Mouse (Mus musculus) midbrain, embryonic 13.5 days (tissue): ENCODE data around the gene Uqcrq. TPM values are rescaled to one million over a fixed set of nuclear protein-coding genes. Genes with fewer than 3 reads are reported as not detected.

Experiments used
- ATAC-seq: fragments of 200-750 bp; cut with Nextera tagmentation; 2 replicates; pipeline ENCODE4 v1.8.0; 2017; ENCODE audit warnings: mild to moderate bottlenecking, moderate TSS enrichment, moderate library complexity
- H3K27ac ChIP-seq: fragments of 300-500 bp; sonication (generic); 2 replicates; pipeline ENCODE4 v1.5.1; 2015; ENCODE audit warnings: inconsistent platforms, mild to moderate bottlenecking, moderate library complexity
- H3K27me3 ChIP-seq: fragments of 300-500 bp; sonication (generic); 2 replicates; pipeline ENCODE4 v1.6.1; 2015; ENCODE audit warnings: mild to moderate bottlenecking, inconsistent platforms
- H3K36me3 ChIP-seq: fragments of 300-500 bp; sonication (generic); 2 replicates; pipeline ENCODE4 v1.6.1; 2015; ENCODE audit warnings: mild to moderate bottlenecking, inconsistent platforms
- H3K4me1 ChIP-seq: fragments of 300-500 bp; sonication (generic); replicated peaks from 2 replicates; pipeline ENCODE4 v1.6.1; 2015; ENCODE audit warnings: inconsistent platforms
- H3K4me2 ChIP-seq: fragments of 300-500 bp; sonication (generic); replicated peaks from 2 replicates; pipeline ENCODE4 v1.6.1; 2015; ENCODE audit warnings: moderate library complexity, mild to moderate bottlenecking, inconsistent platforms
- H3K4me3 ChIP-seq: fragments of 300-500 bp; sonication (generic); replicated peaks from 2 replicates; pipeline ENCODE4 v1.5.1; 2015; ENCODE audit warnings: mild to moderate bottlenecking, inconsistent platforms
- H3K9ac ChIP-seq: fragments of 300-500 bp; sonication (generic); replicated peaks from 2 replicates; pipeline ENCODE4 v1.6.1; 2015; ENCODE audit warnings: mild to moderate bottlenecking, inconsistent platforms
- H3K9me3 ChIP-seq: fragments of 300-500 bp; sonication (generic); 2 replicates; pipeline ENCODE4 v1.6.1; 2016; ENCODE audit warnings: mild to moderate bottlenecking, inconsistent platforms
- WGBS: fragments of 180-500 bp; shearing (Covaris S2); methylation state at CpG from one replicate; pipeline ENCODE4 v1.1.7; 2015; 5-methylcytosine and 5-hydroxymethylcytosine counted together
- polyA plus RNA-seq: library from polyadenylated mRNA; unstranded; fragments of >200 nt; fragmentation: Nextera tagmentation; extraction: Ambion mirVana; gene quantifications from 2 replicates; pipeline ENCODE4 v1.2.1, GENCODE M21; 2015

The Uqcrq gene
- polyA plus RNA-seq, 1 experiment from 2014 or later: 672 TPM

DNA sequence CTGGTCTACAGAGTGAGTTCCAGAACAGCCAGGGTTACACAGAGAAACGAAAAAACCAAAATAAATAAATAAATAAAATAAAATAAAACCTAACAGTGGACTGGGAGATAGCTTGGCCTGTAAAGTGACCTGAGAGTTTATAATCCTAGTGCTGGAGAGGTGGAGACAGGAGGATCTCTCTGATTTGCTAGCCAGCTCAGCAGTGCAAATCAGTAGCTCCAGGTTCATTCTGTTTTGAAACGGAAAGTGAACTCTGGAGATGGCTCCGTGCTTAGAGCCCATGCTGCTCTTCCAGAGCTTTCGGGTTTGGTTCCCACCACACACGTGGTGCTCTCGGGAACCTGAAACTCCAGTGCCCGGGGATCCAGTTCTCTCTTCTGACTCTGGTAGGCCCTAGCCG is 17.4 kb upstream of the Uqcrq start:
- no peak overlapping the region for H3K4me2 ChIP-seq
- H3K27ac ChIP-seq: no peak overlapping the region
- no peaks in the 10 kb centered on the region for H3K9me3 ChIP-seq
- H3K36me3 ChIP-seq: no peaks in the 10 kb centered on the region
- ATAC-seq: no peak
- no peak overlapping the region for H3K4me3 ChIP-seq
- no peak overlapping the region for H3K9ac ChIP-seq
- H3K27me3 ChIP-seq: no peaks in the 10 kb centered on the region
- no peaks in the 10 kb centered on the region for H3K4me1 ChIP-seq
- WGBS: 91% methylated on average over 8 of the region's 8 CpGs

DNA sequence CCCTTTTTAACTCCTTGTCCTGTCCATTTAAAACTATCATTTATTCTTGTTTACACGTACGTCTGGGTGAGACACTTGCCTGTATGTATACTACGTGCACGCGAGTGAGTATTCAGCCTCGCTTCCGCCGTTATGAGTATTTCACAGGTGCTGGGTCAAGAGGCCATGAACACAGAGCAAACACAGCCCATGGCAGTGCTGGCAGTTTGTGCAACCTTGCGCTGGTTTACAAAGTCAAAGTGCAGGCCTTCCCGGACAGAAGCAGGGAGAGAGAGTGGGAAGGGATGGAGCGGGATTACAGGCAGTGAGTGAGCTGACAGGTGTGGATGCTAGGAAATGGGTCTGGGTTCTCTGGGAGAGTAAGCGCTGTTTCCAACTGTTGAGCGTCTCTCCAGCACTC is 15.6 kb upstream of the Uqcrq start:
- H3K9ac ChIP-seq: no peak overlapping the region
- 90% methylated on average over 13 of the region's 13 CpGs for WGBS
- H3K9me3 ChIP-seq: no peaks in the 10 kb centered on the region
- no peak for ATAC-seq
- H3K27ac ChIP-seq: no peak overlapping the region
- no peaks in the 10 kb centered on the region for H3K36me3 ChIP-seq
- no peaks in the 10 kb centered on the region for H3K27me3 ChIP-seq
- no peak overlapping the region for H3K4me3 ChIP-seq
- H3K4me2 ChIP-seq: no peak overlapping the region
- H3K4me1 ChIP-seq: no peaks in the 10 kb centered on the region

DNA sequence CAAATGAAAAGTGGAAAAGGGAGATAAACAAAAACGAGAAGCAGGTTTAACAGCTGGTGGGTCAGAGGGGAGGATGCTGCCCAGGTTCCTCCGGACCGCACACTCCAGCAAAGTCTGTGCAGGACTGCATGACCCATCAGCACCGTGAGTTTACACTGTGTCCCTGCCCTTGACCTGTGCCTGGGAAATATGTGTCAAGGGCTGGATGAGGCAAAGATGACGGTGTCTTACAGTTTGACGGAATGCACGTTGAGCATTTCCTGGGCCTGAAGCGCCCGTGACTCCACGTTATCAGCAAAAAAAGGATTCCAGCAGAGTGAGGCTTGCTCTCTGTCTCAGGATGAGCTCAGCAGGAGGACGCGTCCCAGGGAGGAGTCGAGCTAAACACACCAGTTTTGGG is 14.9 kb upstream of the Uqcrq start:
- WGBS: 58% methylated on average over 13 of the region's 13 CpGs
- ATAC-seq: no peak
- no peak overlapping the region for H3K9ac ChIP-seq

DNA sequence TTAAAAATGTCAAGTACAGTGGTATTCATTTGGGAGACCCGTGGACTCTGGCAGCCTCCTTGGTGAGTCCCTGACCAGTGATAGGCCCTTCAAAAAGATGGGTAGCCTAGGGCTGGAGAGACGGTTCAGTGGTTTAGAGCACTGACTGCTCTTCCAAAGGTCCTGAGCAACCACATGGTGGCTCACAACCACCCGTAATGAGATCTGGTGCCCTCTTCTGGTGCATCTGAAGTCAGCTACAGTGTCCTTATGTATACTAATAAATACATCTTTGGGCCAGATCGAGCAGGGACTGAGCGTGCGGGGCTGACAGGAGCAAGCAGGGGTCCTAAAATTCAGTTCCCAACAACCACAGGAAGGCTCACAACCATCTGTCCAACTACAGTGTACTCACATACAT is 13.2 kb upstream of the Uqcrq start:
- Histone ChIP-seq H3K27ac (no peak overlapping the region), H3K4me3 (no peak overlapping the region), H3K36me3 (no peaks in the 10 kb centered on the region), H3K9me3 (no peaks in the 10 kb centered on the region), H3K4me2 (no peak overlapping the region), H3K4me1 (no peaks in the 10 kb centered on the region), H3K9ac (no peak overlapping the region), H3K27me3 (no peaks in the 10 kb centered on the region)
- WGBS: 38% methylated on average over 6 of the region's 6 CpGs
- ATAC-seq: no peak

More for the DNA sequence above, 14.9 kb upstream of the Uqcrq start:
- no peaks in the 10 kb centered on the region for H3K4me1 ChIP-seq
- H3K36me3 ChIP-seq: no peaks in the 10 kb centered on the region
- no peak overlapping the region for H3K4me3 ChIP-seq
- no peak overlapping the region for H3K27ac ChIP-seq
- no peaks in the 10 kb centered on the region for H3K9me3 ChIP-seq
- H3K4me2 ChIP-seq: no peak overlapping the region
- no peaks in the 10 kb centered on the region for H3K27me3 ChIP-seq

DNA sequence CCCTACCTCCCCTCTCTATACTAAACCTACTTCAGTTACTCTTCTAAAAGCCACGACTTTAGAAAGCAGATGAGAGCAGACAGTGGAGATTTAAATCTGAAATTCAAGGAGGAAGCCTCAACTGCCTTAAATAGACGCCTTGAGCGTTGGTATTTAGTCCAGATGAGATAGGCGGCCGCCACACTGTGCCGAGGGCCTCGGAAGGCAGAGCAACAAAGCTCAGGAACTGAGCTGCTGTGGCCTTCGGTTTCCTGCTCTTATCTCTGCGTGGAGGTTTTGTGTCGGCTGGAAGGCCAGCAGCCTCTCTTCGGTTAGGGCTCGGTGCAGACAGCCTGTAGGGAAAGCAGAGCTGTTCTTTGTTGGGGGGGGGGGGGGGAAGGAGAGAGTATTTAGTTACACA is 11.3 kb upstream of the Uqcrq start:
- no peaks in the 10 kb centered on the region for H3K9me3 ChIP-seq

DNA sequence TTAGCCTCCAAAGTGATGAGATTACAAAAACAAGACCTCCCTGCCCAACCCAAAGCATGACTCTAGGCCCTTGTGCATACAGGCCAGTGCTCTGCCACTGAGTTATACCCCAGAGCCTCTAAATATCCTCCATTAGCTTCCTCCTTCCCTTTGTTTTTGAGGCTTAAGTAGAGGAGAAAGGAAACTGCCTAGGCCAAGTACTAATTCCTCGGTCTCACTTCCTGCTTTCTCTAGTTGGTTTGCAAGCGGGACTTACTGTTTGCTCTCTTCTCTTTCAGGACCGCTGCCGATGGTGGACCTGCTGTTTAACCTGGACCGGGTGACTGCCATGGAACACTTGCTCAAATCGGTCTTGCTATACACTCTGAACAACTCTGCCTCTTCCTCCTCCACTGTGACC is 5.7 kb upstream of the Uqcrq start:
- Histone ChIP-seq H3K9me3 (no peaks in the 10 kb centered on the region), H3K36me3 (no peaks in the 10 kb centered on the region), H3K4me3 (no peak overlapping the region), H3K4me1 (peaks cover 6% of the 10 kb centered on the region), H3K27ac (no peak overlapping the region), H3K27me3 (no peaks in the 10 kb centered on the region), H3K9ac (no peak overlapping the region), H3K4me2 (no peak overlapping the region)
- 92% methylated on average over 6 of the region's 6 CpGs for WGBS
- no peak for ATAC-seq

More for the DNA sequence above, 11.3 kb upstream of the Uqcrq start:
- no peak overlapping the region for H3K4me3 ChIP-seq
- 54% methylated on average over 12 of the region's 12 CpGs for WGBS
- H3K27me3 ChIP-seq: no peaks in the 10 kb centered on the region
- ATAC-seq: no peak
- H3K27ac ChIP-seq: no peak overlapping the region
- H3K36me3 ChIP-seq: no peaks in the 10 kb centered on the region
- H3K9ac ChIP-seq: no peak overlapping the region
- no peaks in the 10 kb centered on the region for H3K4me1 ChIP-seq
- H3K4me2 ChIP-seq: no peak overlapping the region

DNA sequence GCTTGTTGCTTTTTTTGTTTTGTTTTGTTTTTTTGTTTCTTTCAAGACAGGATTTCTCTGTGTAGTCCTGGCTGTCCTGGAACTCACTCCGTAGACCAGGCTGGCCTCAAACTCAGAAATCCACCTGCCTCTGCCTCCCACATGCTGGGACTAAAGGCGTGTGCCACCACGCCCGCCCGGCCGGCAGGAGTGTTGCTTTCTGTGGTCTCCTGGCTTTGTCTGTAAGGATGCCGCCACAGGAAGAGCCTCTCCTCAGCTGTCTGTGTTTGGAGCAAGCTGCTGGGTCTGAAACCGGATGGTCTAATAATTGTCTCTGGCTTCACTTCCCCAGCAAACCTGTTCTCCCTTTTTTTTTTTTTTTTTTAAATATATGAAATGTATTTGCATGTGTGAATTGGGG is 4.9 kb upstream of the Uqcrq start:
- WGBS: 84% methylated on average over 8 of the region's 8 CpGs
- H3K4me2 ChIP-seq: no peak overlapping the region
- no peaks in the 10 kb centered on the region for H3K27me3 ChIP-seq
- no peak overlapping the region for H3K9ac ChIP-seq
- no peaks in the 10 kb centered on the region for H3K36me3 ChIP-seq
- no peak overlapping the region for H3K4me3 ChIP-seq
- no peak for ATAC-seq
- H3K9me3 ChIP-seq: no peaks in the 10 kb centered on the region
- H3K4me1 ChIP-seq: peaks cover 6% of the 10 kb centered on the region
- H3K27ac ChIP-seq: no peak overlapping the region

DNA sequence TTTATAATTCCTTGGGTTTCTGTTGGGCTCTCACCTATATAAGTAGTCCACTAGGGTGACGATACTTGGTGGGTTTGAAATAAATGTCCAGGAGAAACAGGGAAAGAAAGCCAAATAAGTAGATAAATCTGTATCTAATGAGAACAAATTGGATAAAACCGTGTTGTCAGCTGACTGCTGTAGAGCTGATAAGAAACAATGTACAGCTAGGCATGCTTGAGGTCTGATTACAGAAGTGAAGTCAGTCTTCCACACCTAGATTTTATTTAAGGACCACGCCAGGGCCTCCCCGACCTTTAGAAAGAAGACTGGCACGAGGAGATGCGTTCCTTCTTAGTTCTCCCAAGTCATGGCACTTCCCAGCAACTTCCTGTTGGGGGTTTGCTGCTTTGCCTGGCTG is 2.4 kb upstream of the Uqcrq start:
- Histone ChIP-seq H3K27me3 (no peaks in the 10 kb centered on the region), H3K9me3 (no peaks in the 10 kb centered on the region), H3K4me1 (peaks cover 18% of the 10 kb centered on the region), H3K9ac (no peak overlapping the region), H3K27ac (no peak overlapping the region), H3K4me3 (no peak overlapping the region), H3K4me2 (no peak overlapping the region), H3K36me3 (peaks cover 9% of the 10 kb centered on the region)
- WGBS: 64% methylated on average over 6 of the region's 6 CpGs
- ATAC-seq: no peak

DNA sequence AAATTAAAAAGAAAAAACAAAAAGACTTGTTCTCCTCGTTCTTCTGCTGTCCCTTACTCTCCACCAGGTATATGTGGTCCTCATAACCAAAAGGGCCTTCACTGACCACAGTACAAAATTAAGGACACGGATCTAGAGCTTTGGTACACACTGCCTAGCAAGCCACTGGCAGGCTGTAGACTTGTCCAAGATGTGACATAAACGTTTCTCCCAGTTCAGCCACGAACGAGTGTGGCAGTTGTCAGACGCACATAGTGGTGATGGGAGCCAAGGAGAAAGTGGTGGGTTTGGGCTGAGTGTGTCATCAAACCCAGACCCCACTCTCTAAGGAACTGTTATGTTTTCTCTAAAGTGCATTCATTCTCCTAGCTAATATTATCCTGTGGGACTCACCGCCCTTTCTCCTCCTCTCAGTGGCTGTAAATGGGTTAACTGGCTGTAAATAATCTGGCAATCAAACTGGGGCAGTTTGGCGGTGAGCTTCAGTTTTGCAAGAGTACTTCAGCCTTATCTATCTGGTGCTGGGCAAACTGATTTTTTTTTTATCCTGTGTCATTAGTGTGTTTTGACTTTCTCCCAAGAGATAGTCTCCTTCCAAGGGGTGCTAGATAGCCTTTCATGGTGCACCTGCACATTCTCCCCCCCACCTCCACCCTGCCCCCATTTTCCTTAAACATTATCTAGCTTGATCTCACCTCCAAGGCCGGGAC is 871 bp upstream of the Uqcrq start:
- no peaks in the 10 kb centered on the region for H3K27me3 ChIP-seq
- H3K36me3 ChIP-seq: peaks cover 12% of the 10 kb centered on the region
- peak overlapping the region; percentile 47 for H3K9ac ChIP-seq
- peak overlapping the region; percentile 53 for H3K4me2 ChIP-seq
- peak overlapping the region; percentile 90 for H3K4me3 ChIP-seq
- peak; percentile 70 for ATAC-seq
- peaks cover 18% of the 10 kb centered on the region for H3K4me1 ChIP-seq
- H3K9me3 ChIP-seq: no peaks in the 10 kb centered on the region
- peak overlapping the region; percentile 25 for H3K27ac ChIP-seq
- WGBS: 21% methylated on average over 9 of the region's 9 CpGs

DNA sequence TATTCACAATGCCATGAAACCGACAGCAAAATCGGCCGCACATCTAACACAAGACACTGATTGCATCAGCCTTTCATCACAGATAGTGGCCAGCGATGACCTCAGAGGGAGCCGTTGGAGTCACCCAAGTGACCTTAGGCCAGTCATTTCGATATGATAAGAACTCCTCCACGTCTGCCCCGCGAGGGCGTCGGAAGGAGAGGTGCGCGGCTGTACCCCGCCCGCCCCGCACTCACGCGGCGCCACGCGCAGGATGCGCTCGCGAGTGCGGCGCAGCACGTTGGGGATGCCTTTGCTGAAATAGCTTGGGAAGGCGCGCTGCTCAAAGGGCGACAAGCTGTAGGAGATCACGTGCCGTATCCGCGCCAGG is 346 bp downstream of the Uqcrq start:
- Histone ChIP-seq H3K27ac (peak overlapping the region; percentile 72), H3K9ac (peak overlapping the region; percentile 91), H3K9me3 (no peaks in the 10 kb centered on the region), H3K4me2 (peak overlapping the region; percentile 95), H3K27me3 (no peaks in the 10 kb centered on the region), H3K4me3 (peak overlapping the region; percentile 90), H3K4me1 (peaks cover 18% of the 10 kb centered on the region), H3K36me3 (peaks cover 12% of the 10 kb centered on the region)
- under 1% methylated on average over 34 of the region's 34 CpGs for WGBS
- peak; percentile 67; the same call in 1 of the 2 replicates for ATAC-seq

DNA sequence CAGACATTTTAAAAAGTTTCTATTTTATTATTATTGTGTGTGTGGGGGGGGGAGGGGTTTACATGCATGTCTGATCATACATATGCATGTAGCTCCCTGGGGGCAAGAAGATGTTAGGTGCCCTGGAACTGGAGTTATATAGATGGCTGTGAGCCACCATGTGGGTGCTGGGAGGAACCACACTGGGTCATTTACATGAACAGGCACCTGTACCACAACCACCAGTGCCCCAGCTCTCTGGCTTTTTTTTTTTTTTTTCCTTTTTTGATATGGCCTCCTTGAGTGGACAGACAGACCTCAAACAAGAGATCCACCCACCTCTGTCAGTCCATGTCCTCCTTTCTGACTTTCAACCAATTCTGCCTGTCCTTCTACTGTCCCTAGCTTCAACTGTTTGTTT is 1.4 kb downstream of the Uqcrq start:
- Histone ChIP-seq H3K27ac (no peak overlapping the region), H3K4me1 (peaks cover 18% of the 10 kb centered on the region), H3K9me3 (no peaks in the 10 kb centered on the region), H3K36me3 (peaks cover 12% of the 10 kb centered on the region), H3K4me2 (peak overlapping the region; percentile 95), H3K9ac (no peak overlapping the region), H3K27me3 (no peaks in the 10 kb centered on the region), H3K4me3 (peak overlapping the region; percentile 90)
- ATAC-seq: no peak

DNA sequence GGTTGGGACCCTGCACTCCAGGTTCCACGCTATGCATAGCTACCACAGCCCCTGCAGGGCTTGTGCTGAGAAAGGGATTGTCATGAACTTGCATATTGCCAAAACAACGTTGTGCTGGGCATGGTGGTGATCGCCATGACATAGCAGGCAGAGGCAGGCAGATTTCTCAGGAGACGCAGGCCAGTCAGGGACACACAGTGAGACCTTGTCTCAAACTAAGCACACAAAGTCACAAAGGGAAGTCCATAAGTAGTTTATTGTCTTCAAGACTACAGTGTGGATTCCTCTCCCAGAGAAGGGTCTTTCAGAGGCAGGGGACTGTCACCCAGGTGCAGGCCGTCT is 1.9 kb downstream of the Uqcrq start:
- WGBS: 98% methylated on average over 5 of the region's 5 CpGs
- ATAC-seq: no peak
- H3K27me3 ChIP-seq: no peaks in the 10 kb centered on the region
- no peak overlapping the region for H3K9ac ChIP-seq
- H3K4me2 ChIP-seq: no peak overlapping the region
- H3K4me1 ChIP-seq: peaks cover 18% of the 10 kb centered on the region
- peaks cover 12% of the 10 kb centered on the region for H3K36me3 ChIP-seq
- no peak overlapping the region for H3K27ac ChIP-seq
- H3K4me3 ChIP-seq: no peak overlapping the region
- H3K9me3 ChIP-seq: no peaks in the 10 kb centered on the region

DNA sequence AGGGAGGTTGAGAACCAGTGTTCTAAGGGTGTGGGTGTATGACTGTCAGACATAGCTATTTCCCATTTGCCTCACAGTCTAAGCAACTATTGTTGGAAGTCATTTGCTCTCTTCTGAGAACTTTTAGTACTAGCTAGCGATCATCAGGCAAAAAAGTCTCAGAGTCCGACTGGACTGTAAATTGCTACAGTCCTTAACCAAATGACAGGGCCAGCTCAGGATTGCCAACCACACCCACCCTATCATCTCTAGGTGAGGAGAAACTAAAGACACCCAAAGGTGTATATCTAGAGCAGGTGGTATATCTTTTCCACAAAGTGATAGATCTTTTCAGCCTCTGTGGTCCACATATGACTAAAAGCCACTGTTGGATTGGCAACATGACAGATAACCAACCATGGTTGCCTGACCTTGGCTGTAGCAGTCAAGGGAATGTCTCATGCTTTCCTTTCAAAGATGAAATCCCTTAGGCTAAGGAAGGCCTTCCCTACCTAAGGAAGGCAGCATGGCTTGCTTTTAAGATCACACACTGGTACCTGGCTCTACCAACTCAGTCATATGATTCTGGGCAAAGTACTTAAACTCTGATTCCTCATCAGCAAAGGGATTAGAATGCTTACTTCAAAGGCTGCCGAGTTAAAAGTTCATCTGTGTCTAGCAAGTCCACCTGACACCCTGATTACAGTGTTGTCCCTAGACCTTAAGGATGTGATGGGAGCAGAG is 2.5 kb downstream of the Uqcrq start:
- Histone ChIP-seq H3K27me3 (no peaks in the 10 kb centered on the region), H3K9ac (no peak overlapping the region), H3K27ac (no peak overlapping the region), H3K4me2 (no peak overlapping the region), H3K4me3 (no peak overlapping the region), H3K36me3 (peaks cover 12% of the 10 kb centered on the region), H3K9me3 (no peaks in the 10 kb centered on the region), H3K4me1 (peaks cover 18% of the 10 kb centered on the region)
- 95% methylated on average over 3 of the region's 3 CpGs for WGBS
- no peak for ATAC-seq
